Mouse (Mus musculus) liver, embryonic 16.5 days (tissue): ENCODE measurements around the gene Gm42420. TPM values are rescaled to one million over a fixed set of nuclear protein-coding genes. Genes with fewer than 3 reads are reported as not detected.

Experiments
- ATAC-seq: fragments of 200-750 bp; cut with Nextera tagmentation; 2 replicates; pipeline ENCODE4 v1.8.0; 2017; ENCODE audit warnings: low read depth, mild to moderate bottlenecking, moderate number of reproducible peaks, moderate library complexity
- H3K27ac ChIP-seq: fragments of 300-500 bp; sonication (generic); 2 replicates; pipeline ENCODE4 v1.5.1; 2014; ENCODE audit warnings: mild to moderate bottlenecking, low read length
- H3K27me3 ChIP-seq: fragments of 300-500 bp; sonication (generic); 2 replicates; pipeline ENCODE4 v1.6.1; 2014; ENCODE audit warnings: low read depth, low read length, mixed read lengths; ENCODE audit not compliant: control insufficient read depth, insufficient read depth
- H3K36me3 ChIP-seq: fragments of 300-500 bp; sonication (generic); 2 replicates; pipeline ENCODE4 v1.6.1; 2014; ENCODE audit warnings: mild to moderate bottlenecking; ENCODE audit not compliant: control insufficient read depth, insufficient read depth
- H3K4me1 ChIP-seq: fragments of 300-500 bp; sonication (generic); 2 replicates; pipeline ENCODE4 v1.6.1; 2014; ENCODE audit warnings: low read depth, low read length, mixed read lengths; ENCODE audit not compliant: control insufficient read depth
- H3K4me2 ChIP-seq: fragments of 300-500 bp; sonication (generic); 2 replicates; pipeline ENCODE4 v1.6.1; 2014; ENCODE audit warnings: low read depth, low read length, mixed read lengths
- H3K4me3 ChIP-seq: fragments of 300-500 bp; sonication (generic); 2 replicates; pipeline ENCODE4 v1.5.1; 2014; ENCODE audit warnings: low read depth, mild to moderate bottlenecking, low read length
- H3K9ac ChIP-seq: fragments of 300-500 bp; sonication (generic); 2 replicates; pipeline ENCODE4 v1.6.1; 2014; ENCODE audit warnings: low read depth, low read length
- H3K9me3 ChIP-seq: fragments of 300-500 bp; sonication (generic); replicated peaks from 2 replicates; pipeline ENCODE4 v1.6.1; 2016; ENCODE audit warnings: low read length; ENCODE audit not compliant: control insufficient read depth
- WGBS: fragments of 180-500 bp; shearing (Covaris S2); extraction: QIAGEN DNeasy Blood & Tissue Kit; methylation state at CpG from one replicate; pipeline ENCODE4 v1.1.7; 2014; ENCODE audit not compliant: insufficient replicate concordance; 5-methylcytosine and 5-hydroxymethylcytosine counted together
- polyA plus RNA-seq: library from polyadenylated mRNA; unstranded; fragments of >200 nt; fragmentation: Nextera tagmentation; extraction: Ambion mirVana; gene quantifications from 2 replicates; pipeline ENCODE4 v1.2.1, GENCODE M21; 2015

The Gm42420 gene
- polyA plus RNA-seq, 1 experiment from 2014 or later: 1.4 TPM

DNA sequence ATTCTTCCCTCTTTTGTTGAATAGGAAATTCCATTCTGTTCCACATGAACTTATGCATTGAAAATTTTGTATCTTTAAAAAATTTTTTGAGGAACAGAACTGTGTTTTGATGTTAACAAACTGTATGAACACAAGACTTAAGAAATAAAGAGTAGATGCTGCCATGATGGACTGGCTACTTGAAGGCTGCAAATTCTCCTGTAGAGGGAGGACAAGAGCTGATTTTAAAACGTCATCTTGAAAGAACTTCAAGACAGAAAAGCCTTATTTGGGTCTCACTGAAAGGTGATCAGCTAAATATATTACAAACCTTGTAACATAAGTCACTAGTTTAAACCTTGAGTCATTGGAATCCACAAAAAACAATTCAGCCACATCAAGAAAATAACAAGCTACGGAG lies 24.7 kb downstream of the Gm42420 start:
- ATAC-seq: no peak
- Histone ChIP-seq H3K4me2 (no peak overlapping the region), H3K27ac (no peak overlapping the region), H3K36me3 (no peaks in the 10 kb centered on the region; the same call in 1 of the 2 replicates), H3K9me3 (no peaks in the 10 kb centered on the region), H3K4me1 (no peaks in the 10 kb centered on the region), H3K4me3 (no peak overlapping the region), H3K9ac (no peak overlapping the region), H3K27me3 (no peaks in the 10 kb centered on the region)
- WGBS: 71% methylated on average over 2 of the region's 2 CpGs

DNA sequence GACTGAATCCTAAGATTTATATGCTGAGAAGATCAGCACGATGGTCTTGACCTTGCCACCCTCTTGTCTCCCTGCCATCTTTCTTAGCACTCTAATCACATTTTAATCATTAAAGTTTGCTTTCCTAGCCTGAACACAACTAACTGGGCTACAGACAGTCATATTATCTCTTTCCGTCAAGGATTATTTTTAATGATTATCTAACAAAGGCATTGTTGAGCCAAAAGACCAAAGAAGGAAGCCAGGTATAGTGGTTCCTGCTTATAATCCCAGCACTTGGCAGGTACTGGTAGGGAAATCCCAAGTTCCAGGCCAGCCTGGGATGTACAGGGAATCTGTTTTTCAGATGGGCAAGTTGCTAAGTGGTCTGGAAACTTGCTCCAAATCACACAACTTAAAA lies 25.7 kb downstream of the Gm42420 start:
- Histone ChIP-seq H3K27me3 (no peaks in the 10 kb centered on the region), H3K27ac (no peak overlapping the region), H3K36me3 (peaks cover 3% of the 10 kb centered on the region; the same call in 1 of the 2 replicates), H3K4me1 (no peaks in the 10 kb centered on the region), H3K9ac (no peak overlapping the region), H3K4me2 (no peak overlapping the region), H3K9me3 (no peaks in the 10 kb centered on the region), H3K4me3 (no peak overlapping the region)
- ATAC-seq: no peak
- 76% methylated on average over 2 of the region's 2 CpGs for WGBS

Other genes starting within 250 kb of the Gm42420 start
- 9.2 and 9.9 TPM in 2 replicates for gene Slc37a3, start 208.1 kb upstream of the Gm42420 start, polyA plus RNA-seq
- gene Rab19, start 204.6 kb upstream of the Gm42420 start, polyA plus RNA-seq: 0.36 and 0.54 TPM in 2 replicates
- gene Mkrn1, start 165.3 kb upstream of the Gm42420 start, polyA plus RNA-seq: 256 and 283 TPM in 2 replicates
- 0.96 and 1.1 TPM in 2 replicates for gene Dennd2a, start 27.9 kb upstream of the Gm42420 start, polyA plus RNA-seq
- 10.7 and 11.9 TPM in 2 replicates for gene Adck2, start 11.9 kb upstream of the Gm42420 start, polyA plus RNA-seq
- gene Ndufb2, start 6.8 kb downstream of the Gm42420 start, polyA plus RNA-seq: 195 and 209 TPM in 2 replicates
- 5.6 TPM in 2 replicates for gene Braf, start 139.7 kb downstream of the Gm42420 start, polyA plus RNA-seq
- 53.8 and 62.2 TPM in 2 replicates for gene Mrps33, start 225.2 kb downstream of the Gm42420 start, polyA plus RNA-seq